Mouse (Mus musculus): Measurements from ENCODE around the gene Brms1. TPM values are rescaled to one million over a fixed set of nuclear protein-coding genes. Genes with fewer than 3 reads are reported as not detected.

The Brms1 gene
- polyA plus RNA-seq, 1 experiment from 2014 or later: 44.1 TPM

Other genes with a start within 250 kb of the Brms1 start
- gene Rbm4, start 247.5 kb upstream of the Brms1 start, polyA plus RNA-seq (2015; fragmentation: Nextera tagmentation; extraction: Ambion mirVana): 47.3 and 49.4 TPM in 2 replicates
- gene Gm21992, start 229.7 kb upstream of the Brms1 start, polyA plus RNA-seq (2015; fragmentation: Nextera tagmentation; extraction: Ambion mirVana): 29.4 and 30.1 TPM in 2 replicates
- gene Rbm14, start 229.7 kb upstream of the Brms1 start, polyA plus RNA-seq (2015; fragmentation: Nextera tagmentation; extraction: Ambion mirVana): 73.1 and 77.0 TPM in 2 replicates
- gene Ccs, start 202.0 kb upstream of the Brms1 start, polyA plus RNA-seq (2015; fragmentation: Nextera tagmentation; extraction: Ambion mirVana): 61.4 and 65.8 TPM in 2 replicates
- gene Ccdc87, start 202.0 kb upstream of the Brms1 start, polyA plus RNA-seq (2015; fragmentation: Nextera tagmentation; extraction: Ambion mirVana): 0.06 TPM in 1 of 2 replicates, not detected in the other
- gene Ctsf, start 186.2 kb upstream of the Brms1 start, polyA plus RNA-seq (2015; fragmentation: Nextera tagmentation; extraction: Ambion mirVana): 24.0 and 26.3 TPM in 2 replicates
- gene Actn3, start 163.4 kb upstream of the Brms1 start, polyA plus RNA-seq (2015; fragmentation: Nextera tagmentation; extraction: Ambion mirVana): 1.1 and 1.3 TPM in 2 replicates
- gene Zdhhc24, start 162.7 kb upstream of the Brms1 start, polyA plus RNA-seq (2015; fragmentation: Nextera tagmentation; extraction: Ambion mirVana): 10.9 and 11.1 TPM in 2 replicates
- gene Bbs1, start 134.7 kb upstream of the Brms1 start, polyA plus RNA-seq (2015; fragmentation: Nextera tagmentation; extraction: Ambion mirVana): 2.4 and 2.8 TPM in 2 replicates
- gene Dpp3, start 113.1 kb upstream of the Brms1 start, polyA plus RNA-seq (2015; fragmentation: Nextera tagmentation; extraction: Ambion mirVana): 137 and 138 TPM in 2 replicates
- gene Peli3, start 98.2 kb upstream of the Brms1 start, polyA plus RNA-seq (2015; fragmentation: Nextera tagmentation; extraction: Ambion mirVana): 1.3 and 1.6 TPM in 2 replicates
- 88.1 and 98.2 TPM in 2 replicates for gene Mrpl11, start 79.2 kb upstream of the Brms1 start, polyA plus RNA-seq (2015; fragmentation: Nextera tagmentation; extraction: Ambion mirVana)
- 0.13 and 0.22 TPM in 2 replicates for gene Npas4, start 51.0 kb upstream of the Brms1 start, polyA plus RNA-seq (2015; fragmentation: Nextera tagmentation; extraction: Ambion mirVana)
- gene Slc29a2, start 17.5 kb upstream of the Brms1 start, polyA plus RNA-seq (2015; fragmentation: Nextera tagmentation; extraction: Ambion mirVana): 4.5 and 5.4 TPM in 2 replicates
- 34.2 and 39.3 TPM in 2 replicates for gene B4gat1, start 2.5 kb upstream of the Brms1 start, polyA plus RNA-seq (2015; fragmentation: Nextera tagmentation; extraction: Ambion mirVana)
- gene AC124502.3, start 2.5 kb upstream of the Brms1 start, polyA plus RNA-seq (2015; fragmentation: Nextera tagmentation; extraction: Ambion mirVana): 0.92 and 1.5 TPM in 2 replicates
- 2.5 and 2.8 TPM in 2 replicates for gene Rin1, start 9.1 kb downstream of the Brms1 start, polyA plus RNA-seq (2015; fragmentation: Nextera tagmentation; extraction: Ambion mirVana)
- 42.8 and 49.6 TPM in 2 replicates for gene Cd248, start 26.7 kb downstream of the Brms1 start, polyA plus RNA-seq (2015; fragmentation: Nextera tagmentation; extraction: Ambion mirVana)
- 4.7 and 5.1 TPM in 2 replicates for gene Tmem151a, start 44.2 kb downstream of the Brms1 start, polyA plus RNA-seq (2015; fragmentation: Nextera tagmentation; extraction: Ambion mirVana)
- gene Yif1a, start 47.2 kb downstream of the Brms1 start, polyA plus RNA-seq (2015; fragmentation: Nextera tagmentation; extraction: Ambion mirVana): 155 and 176 TPM in 2 replicates
- 8.1 and 8.3 TPM in 2 replicates for gene Cnih2, start 57.2 kb downstream of the Brms1 start, polyA plus RNA-seq (2015; fragmentation: Nextera tagmentation; extraction: Ambion mirVana)
- 241 and 244 TPM in 2 replicates for gene Rab1b, start 65.7 kb downstream of the Brms1 start, polyA plus RNA-seq (2015; fragmentation: Nextera tagmentation; extraction: Ambion mirVana)
- gene Klc2, start 77.2 kb downstream of the Brms1 start, polyA plus RNA-seq (2015; fragmentation: Nextera tagmentation; extraction: Ambion mirVana): 12.7 and 13.6 TPM in 2 replicates
- gene Pacs1, start 231.8 kb downstream of the Brms1 start, polyA plus RNA-seq (2015; fragmentation: Nextera tagmentation; extraction: Ambion mirVana): 11.4 and 13.8 TPM in 2 replicates